Mouse (Mus musculus): ENCODE data around the gene Zswim7.
"Not testable (repeated sequence)": the region's sequence is repeated elsewhere in the genome, so short reads cannot be mapped to it uniquely, and the experiment has no call there.

Gene Zswim7

GRCm38 (mm10) chr11:62280675-62281600, at the start of gene Zswim7, which contains the start of gene Ttc19:
TSS of gene Zswim7 (minus strand) at chr11:62281375.
TSS of gene Ttc19 (plus strand) at chr11:62281473.
- peak; percentile 89 for DNase-seq (ENCODE audit: low read depth, low spot score)

- DNase-seq (ENCODE audit: low read depth, low spot score) = no peak
Observed at GRCm38 (mm10) chr11:62323659-62324058, 42.5 kb upstream of the Zswim7 start.

GRCm38 (mm10) chr11:62320097-62320496, 38.9 kb upstream of the Zswim7 start:
- DNase-seq (ENCODE audit: low read depth, low spot score) = no peak

GRCm38 (mm10) chr11:62317746-62318145, 36.6 kb upstream of the Zswim7 start:
- DNase-seq (ENCODE audit: low read depth, low spot score) = no peak

GRCm38 (mm10) chr11:62314984-62315383, 33.8 kb upstream of the Zswim7 start:
- no peak for DNase-seq (ENCODE audit: low read depth, low spot score)

- DNase-seq (ENCODE audit: low read depth, low spot score) = no peak
Observed at GRCm38 (mm10) chr11:62309296-62309695, 28.1 kb upstream of the Zswim7 start.

GRCm38 (mm10) chr11:62305866-62306265, 24.7 kb upstream of the Zswim7 start:
- no peak for DNase-seq (ENCODE audit: low read depth, low spot score)

GRCm38 (mm10) chr11:62298883-62299282, 17.7 kb upstream of the Zswim7 start:
- DNase-seq (ENCODE audit: low read depth, low spot score) = no peak

GRCm38 (mm10) chr11:62294121-62294520, 12.9 kb upstream of the Zswim7 start:
- DNase-seq (ENCODE audit: low read depth, low spot score) = no peak

- no peak for DNase-seq (ENCODE audit: low read depth, low spot score)
Observed at GRCm38 (mm10) chr11:62287700-62288099, 6.5 kb upstream of the Zswim7 start.

GRCm38 (mm10) chr11:62285020-62285419, 3.8 kb upstream of the Zswim7 start:
- no peak for DNase-seq (ENCODE audit: low read depth, low spot score)

- DNase-seq (ENCODE audit: low read depth, low spot score) = not testable (repeated sequence)
Observed at GRCm38 (mm10) chr11:62284020-62284419, 2.8 kb upstream of the Zswim7 start.

GRCm38 (mm10) chr11:62281601-62281997, 424 bp upstream of the Zswim7 start:
- peak; percentile 27 for DNase-seq (ENCODE audit: low read depth, low spot score)

- peak; percentile 49 for DNase-seq (ENCODE audit: low read depth, low spot score)
Observed at GRCm38 (mm10) chr11:62278027-62278426, 3.1 kb downstream of the Zswim7 start.

- no peak for DNase-seq (ENCODE audit: low read depth, low spot score)
Observed at GRCm38 (mm10) chr11:62277086-62277485, 4.1 kb downstream of the Zswim7 start.

GRCm38 (mm10) chr11:62270851-62271250, 10.3 kb downstream of the Zswim7 start:
- DNase-seq (ENCODE audit: low read depth, low spot score) = no peak

- DNase-seq (ENCODE audit: low read depth, low spot score) = no peak
Observed at GRCm38 (mm10) chr11:62269097-62269496, 12.1 kb downstream of the Zswim7 start.

- no peak for DNase-seq (ENCODE audit: low read depth, low spot score)
Observed at GRCm38 (mm10) chr11:62268381-62268780, 12.8 kb downstream of the Zswim7 start.

- DNase-seq (ENCODE audit: low read depth, low spot score) = no peak
Observed at GRCm38 (mm10) chr11:62266466-62267214, 14.5 kb downstream of the Zswim7 start.

- no peak for DNase-seq (ENCODE audit: low read depth, low spot score)
Observed at GRCm38 (mm10) chr11:62265642-62266041, 15.5 kb downstream of the Zswim7 start.

- DNase-seq (ENCODE audit: low read depth, low spot score) = no peak
Observed at GRCm38 (mm10) chr11:62264018-62264417, 17.2 kb downstream of the Zswim7 start.

- DNase-seq (ENCODE audit: low read depth, low spot score) = no peak
Observed at GRCm38 (mm10) chr11:62263599-62263998, 17.6 kb downstream of the Zswim7 start.

Measured in embryo, embryonic 11.5 days (tissue).